9 mouse cellular contexts compared by ENCODE assay signal in genomic region chrX:73655529-73655928, GRCm38 (mm10). TPM values are rescaled to one million over a fixed set of nuclear protein-coding genes. Genes with fewer than 3 reads are reported as not detected.
DNase-seq lines count a peak whose midpoint lies in the region; ATAC-seq and TF ChIP-seq lines count a peak whose summit lies in the region.
"Had no signal": no experiment of that assay in that cellular context is flagged by ENCODE, and none has a peak within 500 bp of the region (broad histone marks: within the 10 kb centered on the region; RNA-seq: fewer than 3 reads in every experiment).

No protein-coding gene starts in this region.

- H3K27ac ChIP-seq in forebrain, postnatal 0 days (ENCODE audit: low read depth, low read length), result no peak overlapping the region
- no peak overlapping the region for H3K27ac ChIP-seq in forebrain, embryonic 11.5 days (ENCODE audit: low read depth, low read length)
- no peak overlapping the region for H3K27ac ChIP-seq in testis, adult 2 months (ENCODE audit: control insufficient read depth, insufficient read depth, low read depth, low read length)
- H3K27ac ChIP-seq in lung, embryonic 14.5 days (ENCODE audit: low read depth), result no peak overlapping the region
- H3K27ac ChIP-seq: macrophage had no signal

- TF ChIP-seq CTCF in forebrain, postnatal 0 days (IDR thresholded peaks at IDR 0.05; ENCODE audit: low read depth), result peak; percentile 49
- peak; percentile 21; the same call in 1 of the 2 replicates for TF ChIP-seq CTCF in testis, adult 2 months (IDR thresholded peaks at IDR 0.05; ENCODE audit: control insufficient read depth, insufficient read depth, insufficient replicate concordance, low read depth, low read length)
- peak; percentile 70 for TF ChIP-seq CTCF in lung, embryonic 14.5 days (IDR thresholded peaks at IDR 0.05; ENCODE audit: low read depth)

- H3K4me1 ChIP-seq in forebrain, postnatal 0 days (ENCODE audit: insufficient read depth), result no peaks in the 10 kb centered on the region
- H3K4me1 ChIP-seq in forebrain, embryonic 11.5 days (replicated peaks; ENCODE audit: control insufficient read depth, insufficient read depth, low read length), result no peaks in the 10 kb centered on the region
- H3K4me1 ChIP-seq in testis, adult 2 months (ENCODE audit: control insufficient read depth, insufficient read depth, low read length), result peaks cover 4% of the 10 kb centered on the region; the same call in 1 of the 2 replicates
- H3K4me1 ChIP-seq in lung, embryonic 14.5 days (ENCODE audit: insufficient read depth), result no peaks in the 10 kb centered on the region

- WGBS in forebrain, postnatal 0 days, result 72% methylated on average over 3 of the region's 3 CpGs
- WGBS in forebrain, embryonic 11.5 days, result 68% methylated on average over 3 of the region's 3 CpGs
- WGBS in lung, embryonic 14.5 days, result 56% methylated on average over 3 of the region's 3 CpGs

- H3K27me3 ChIP-seq in forebrain, postnatal 0 days (ENCODE audit: insufficient read depth, low read length), result no peaks in the 10 kb centered on the region
- no peaks in the 10 kb centered on the region for H3K27me3 ChIP-seq in forebrain, embryonic 11.5 days (ENCODE audit: control insufficient read depth, insufficient read depth, low read length)
- H3K27me3 ChIP-seq in testis, adult 2 months (ENCODE audit: control insufficient read depth, insufficient read depth, low read length), result no peaks in the 10 kb centered on the region
- no peaks in the 10 kb centered on the region for H3K27me3 ChIP-seq in lung, embryonic 14.5 days (ENCODE audit: insufficient read depth, low read length)

- H3K4me3 ChIP-seq in forebrain, postnatal 0 days (ENCODE audit: low read depth, low read length), result no peak overlapping the region
- H3K4me3 ChIP-seq in forebrain, embryonic 11.5 days (ENCODE audit: low read depth, low read length), result no peak overlapping the region
- H3K4me3 ChIP-seq in testis, adult 2 months (ENCODE audit: control insufficient read depth, low read depth, low read length), result no peak overlapping the region
- no peak overlapping the region for H3K4me3 ChIP-seq in lung, embryonic 14.5 days (ENCODE audit: low read depth, low read length)

- no peak for ATAC-seq in forebrain, postnatal 0 days
- ATAC-seq in forebrain, embryonic 11.5 days (replicated peaks; ENCODE audit: low FRiP score), result no peak
- no peak for ATAC-seq in lung, embryonic 14.5 days (ENCODE audit: insufficient read depth)

- no peaks in the 10 kb centered on the region for H3K9me3 ChIP-seq in forebrain, postnatal 0 days (ENCODE audit: low read length)
- no peaks in the 10 kb centered on the region for H3K9me3 ChIP-seq in forebrain, embryonic 11.5 days (ENCODE audit: control insufficient read depth, low read length)
- H3K9me3 ChIP-seq in lung, embryonic 14.5 days (ENCODE audit: low read depth, low read length), result no peaks in the 10 kb centered on the region

- no peak overlapping the region for H3K4me2 ChIP-seq in forebrain, postnatal 0 days (ENCODE audit: low read depth)
- H3K4me2 ChIP-seq in forebrain, embryonic 11.5 days (ENCODE audit: low read depth, low read length, severe bottlenecking), result no peak overlapping the region
- H3K4me2 ChIP-seq in lung, embryonic 14.5 days, result no peak overlapping the region

- no peak for TF ChIP-seq POLR2A in testis, adult 2 months (IDR thresholded peaks at IDR 0.05; ENCODE audit: control insufficient read depth, low read depth, low read length)

- H3K36me3 ChIP-seq in forebrain, postnatal 0 days (ENCODE audit: insufficient read depth), result no peaks in the 10 kb centered on the region; the same call in 1 of the 2 replicates
- no peaks in the 10 kb centered on the region for H3K36me3 ChIP-seq in forebrain, embryonic 11.5 days (ENCODE audit: control insufficient read depth, insufficient read depth, low read length)
- H3K36me3 ChIP-seq in testis, adult 2 months (ENCODE audit: control insufficient read depth, insufficient read depth, low read length), result no peaks in the 10 kb centered on the region
- H3K36me3 ChIP-seq in lung, embryonic 14.5 days (ENCODE audit: insufficient read depth), result no peaks in the 10 kb centered on the region

- DNase-seq in forebrain, postnatal 0 days, result no peak
- DNase-seq in forebrain, embryonic 11.5 days (ENCODE audit: low spot score), result no peak
- DNase-seq in testis, postnatal 14 days (ENCODE audit: low spot score), result no peak
- DNase-seq in lung, embryonic 14.5 days, result peak; percentile 68
- peak; percentile 11 for DNase-seq in yolk sac, embryonic 10.5 days (ENCODE audit: low spot score)
- DNase-seq in layer of hippocampus, adult 11-12 months (ENCODE audit: low spot score), result no peak
- no peak for DNase-seq in gastrocnemius, adult 18-20 months (ENCODE audit: low spot score)

- no peak overlapping the region for H3K9ac ChIP-seq in forebrain, postnatal 0 days
- H3K9ac ChIP-seq in forebrain, embryonic 11.5 days (ENCODE audit: low read length), result no peak overlapping the region
- no peak overlapping the region for H3K9ac ChIP-seq in lung, embryonic 14.5 days

RNA-seq across cellular contexts. Expression of gene Pnck, which starts 4.4 kb away (rescaled TPM):
- 104 and 117 TPM in 2 replicates for total RNA-seq in forebrain, postnatal 0 days (2014; rRNA removed)
- 136 and 145 TPM in 2 replicates for polyA plus RNA-seq in forebrain, postnatal 0 days (2015; fragmentation: Nextera tagmentation; extraction: Ambion mirVana)
- 11.1 and 17.4 TPM in 2 replicates for polyA plus RNA-seq in forebrain, embryonic 11.5 days (2014; fragmentation: Nextera tagmentation; extraction: Ambion mirVana)
- polyA plus RNA-seq in testis, adult 2 months (2012; rRNA removed), result 4.0 and 4.3 TPM in 2 replicates
- polyA plus RNA-seq in lung, embryonic 14.5 days (2014; fragmentation: Nextera tagmentation; extraction: Ambion mirVana), result 12.0 and 14.0 TPM in 2 replicates
- 10 to 100 TPM in 1 of 2 experiments, 1 to 10 TPM in 1; 8.6 to 11.6 TPM for total RNA-seq in gastrocnemius, adult 18-20 months (2021)

RNA-seq across cellular contexts. Expression of gene Dusp9, which starts 16.3 kb away (rescaled TPM):
- total RNA-seq in forebrain, postnatal 0 days (2014; rRNA removed), result 0.19 and 0.92 TPM in 2 replicates
- 0.23 and 0.28 TPM in 2 replicates for polyA plus RNA-seq in forebrain, postnatal 0 days (2015; fragmentation: Nextera tagmentation; extraction: Ambion mirVana)
- 4.5 and 5.5 TPM in 2 replicates for polyA plus RNA-seq in forebrain, embryonic 11.5 days (2014; fragmentation: Nextera tagmentation; extraction: Ambion mirVana)
- polyA plus RNA-seq in testis, adult 2 months (2012; rRNA removed), result 1.8 and 2.0 TPM in 2 replicates
- polyA plus RNA-seq in lung, embryonic 14.5 days (2014; fragmentation: Nextera tagmentation; extraction: Ambion mirVana), result 4.1 and 6.6 TPM in 2 replicates
- total RNA-seq in gastrocnemius, adult 18-20 months (2021), result not detected

RNA-seq across cellular contexts. Expression of gene Slc6a8, which starts 17.4 kb away (rescaled TPM):
- 39.5 and 45.4 TPM in 2 replicates for total RNA-seq in forebrain, postnatal 0 days (2014; rRNA removed)
- polyA plus RNA-seq in forebrain, postnatal 0 days (2015; fragmentation: Nextera tagmentation; extraction: Ambion mirVana), result 3.9 and 5.8 TPM in 2 replicates
- 7.5 and 9.0 TPM in 2 replicates for polyA plus RNA-seq in forebrain, embryonic 11.5 days (2014; fragmentation: Nextera tagmentation; extraction: Ambion mirVana)
- polyA plus RNA-seq in testis, adult 2 months (2012; rRNA removed), result 4.9 and 5.7 TPM in 2 replicates
- 7.4 and 10.6 TPM in 2 replicates for polyA plus RNA-seq in lung, embryonic 14.5 days (2014; fragmentation: Nextera tagmentation; extraction: Ambion mirVana)
- 100 to 1,000 TPM; 108 to 141 TPM for total RNA-seq in gastrocnemius, adult 18-20 months (2021)

Comparison
In these comparisons a context has a peak if more than half of its experiments do, and no peak if none do; other contexts are left out.
1. DNase-seq: peak in lung, embryonic 14.5 days (single experiment) and yolk sac, embryonic 10.5 days (single experiment); none in forebrain, postnatal 0 days (single experiment), forebrain, embryonic 11.5 days (single experiment), testis, postnatal 14 days (single experiment), layer of hippocampus, adult 11-12 months (single experiment) and gastrocnemius, adult 18-20 months (single experiment).
2. Peak in every context shown above with its lines, with median percentiles within 50 percentile points of each other: CTCF ChIP-seq.